Mouse (Mus musculus): ENCODE measurements around the gene Wdr31. TPM values are rescaled to one million over a fixed set of nuclear protein-coding genes. Genes with fewer than 3 reads are reported as not detected.

The Wdr31 gene
- total RNA-seq (2021), result under 1 TPM; 0.24 to 0.53 TPM

DNA sequence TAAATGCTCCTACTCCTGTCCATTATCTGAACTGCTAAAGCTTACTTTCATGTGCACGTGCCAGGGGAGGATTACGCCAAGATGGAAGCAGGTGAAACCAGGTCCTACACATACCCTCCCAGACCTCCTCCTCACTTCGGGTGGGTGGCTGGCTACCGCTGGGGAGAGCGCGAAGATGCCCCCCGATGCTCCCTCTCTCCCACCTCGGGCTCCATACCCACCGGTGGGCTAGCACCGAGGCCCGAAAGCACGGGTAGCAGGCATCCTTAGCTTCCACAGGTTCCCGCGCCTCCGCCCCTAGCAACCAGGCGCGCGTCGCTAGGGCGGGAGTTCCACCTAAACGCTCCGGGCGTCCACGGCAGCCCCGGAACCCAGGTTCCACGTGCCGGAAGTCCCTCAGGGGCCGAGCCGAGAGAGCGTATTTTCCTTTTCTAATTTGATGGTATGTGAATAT lies at the start of gene Wdr31:
Wdr31 (minus strand) TSS at position 299 of the 454 bp plus-strand sequence.
- intact Hi-C loops (cut with DNase I), result no loop called here
- DNase-seq, result peak; percentile 66 to 71

DNA sequence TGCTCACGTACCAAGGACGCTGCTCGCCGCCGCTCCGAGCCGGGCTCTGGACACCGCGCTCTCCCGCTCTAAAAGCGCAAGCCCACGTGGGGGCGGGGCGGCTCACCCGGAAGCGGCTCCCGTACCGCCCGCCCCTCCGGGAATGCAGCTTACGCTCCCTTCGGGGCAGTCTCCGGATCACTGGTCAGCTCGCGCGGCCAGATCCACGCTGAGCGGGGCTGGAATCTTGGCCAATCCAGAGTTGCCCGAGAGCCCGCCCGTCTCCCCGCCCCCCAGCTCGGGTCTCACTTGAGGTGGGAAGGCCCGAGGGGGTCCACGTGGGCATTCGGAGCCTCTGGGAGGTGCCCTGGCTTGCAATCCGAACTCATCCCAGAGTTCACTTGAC lies 49.1 kb upstream of the Wdr31 start, which contains the start of gene Alad:
Alad (minus strand) TSS at position 70 of the 385 bp plus-strand sequence.
- intact Hi-C loops (cut with DNase I), result loop anchor here (5.0 to 10.0 kb wide), 2 partner anchors 113 to 315 kb away; partner anchors contain the start of genes Cdc26 and Prpf4
- peak; percentile 88 to 93 for DNase-seq

DNA sequence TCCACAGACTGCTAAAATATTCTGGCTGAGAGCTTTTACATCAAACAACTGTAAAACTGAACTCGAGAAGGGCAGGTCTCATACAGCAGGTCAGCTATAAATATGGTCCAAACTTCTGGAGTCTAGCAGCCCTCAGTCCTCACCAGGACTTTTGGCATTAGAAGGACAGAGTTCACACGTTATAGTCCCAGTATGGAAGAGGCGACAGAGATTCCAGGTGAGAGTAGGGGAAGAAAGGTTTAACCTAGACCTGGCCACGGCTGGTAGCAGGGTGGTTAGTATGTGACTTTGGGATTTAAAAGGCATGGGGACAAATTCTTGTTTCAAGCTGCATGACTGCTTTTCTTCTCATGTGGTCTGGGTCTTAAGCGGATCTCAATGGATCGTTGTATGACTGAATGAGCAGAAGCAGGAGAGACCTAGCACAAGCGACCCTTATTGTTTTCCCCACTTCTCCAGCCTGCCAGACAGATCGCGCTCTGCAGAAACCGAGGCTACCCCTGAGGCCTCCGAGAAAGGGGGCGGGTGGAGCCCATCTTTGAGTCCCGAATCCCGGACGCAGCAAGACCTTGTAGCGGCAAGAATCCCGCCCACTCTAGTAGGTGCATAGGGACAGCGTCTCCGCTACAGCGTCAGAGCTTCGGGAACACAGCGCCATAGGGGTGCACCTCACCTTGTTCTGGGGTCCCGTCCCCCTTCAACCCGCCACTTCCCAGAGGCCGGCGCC lies 48.6 kb upstream of the Wdr31 start:
- intact Hi-C loops (cut with DNase I), result loop anchor here (5.0 kb wide), 1 partner anchor 112 kb away; the partner anchor contains the start of genes Cdc26 and Prpf4

DNA sequence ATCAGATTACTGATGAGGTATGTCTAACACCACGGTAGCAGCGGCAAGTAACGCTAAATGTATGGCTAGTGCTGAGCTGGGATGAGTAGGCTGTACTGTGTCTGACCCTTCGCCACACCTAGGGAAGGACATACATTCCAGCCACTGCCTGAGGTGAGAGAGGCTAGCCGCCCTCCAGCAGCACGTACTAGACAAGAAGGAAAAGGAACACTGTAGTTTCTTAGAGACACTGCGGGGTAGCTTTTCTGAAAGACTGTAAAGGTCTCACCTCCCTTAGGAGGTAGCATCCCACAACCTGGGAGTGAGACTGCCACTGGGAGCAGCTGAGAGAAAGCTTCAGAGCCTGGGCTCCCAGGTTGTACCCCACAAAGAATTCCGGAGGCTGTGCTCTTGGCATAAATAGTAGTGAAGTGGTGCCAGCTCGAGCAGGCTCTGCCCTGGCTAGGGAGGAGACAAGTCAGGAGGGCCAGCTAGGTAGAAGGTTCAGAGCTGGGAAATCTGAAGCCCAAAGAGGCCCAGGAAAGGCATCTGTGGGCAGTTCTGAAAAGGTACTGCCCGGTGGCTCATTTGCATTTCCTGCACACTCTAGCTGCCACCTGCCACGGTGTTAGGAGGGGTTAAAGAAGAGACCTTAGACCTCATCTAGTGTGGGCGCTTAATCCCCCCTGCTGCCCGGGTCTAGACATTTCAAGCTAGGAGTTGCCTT lies 47.9 kb upstream of the Wdr31 start:
- intact Hi-C loops (cut with DNase I), result loop anchor here (5.0 kb wide), 1 partner anchor 111 kb away; the partner anchor contains the start of genes Cdc26 and Prpf4
- peak in 1 of 2 experiments; percentile 42 for DNase-seq

More for the DNA sequence above, 48.6 kb upstream of the Wdr31 start:
- DNase-seq, result no peak

DNA sequence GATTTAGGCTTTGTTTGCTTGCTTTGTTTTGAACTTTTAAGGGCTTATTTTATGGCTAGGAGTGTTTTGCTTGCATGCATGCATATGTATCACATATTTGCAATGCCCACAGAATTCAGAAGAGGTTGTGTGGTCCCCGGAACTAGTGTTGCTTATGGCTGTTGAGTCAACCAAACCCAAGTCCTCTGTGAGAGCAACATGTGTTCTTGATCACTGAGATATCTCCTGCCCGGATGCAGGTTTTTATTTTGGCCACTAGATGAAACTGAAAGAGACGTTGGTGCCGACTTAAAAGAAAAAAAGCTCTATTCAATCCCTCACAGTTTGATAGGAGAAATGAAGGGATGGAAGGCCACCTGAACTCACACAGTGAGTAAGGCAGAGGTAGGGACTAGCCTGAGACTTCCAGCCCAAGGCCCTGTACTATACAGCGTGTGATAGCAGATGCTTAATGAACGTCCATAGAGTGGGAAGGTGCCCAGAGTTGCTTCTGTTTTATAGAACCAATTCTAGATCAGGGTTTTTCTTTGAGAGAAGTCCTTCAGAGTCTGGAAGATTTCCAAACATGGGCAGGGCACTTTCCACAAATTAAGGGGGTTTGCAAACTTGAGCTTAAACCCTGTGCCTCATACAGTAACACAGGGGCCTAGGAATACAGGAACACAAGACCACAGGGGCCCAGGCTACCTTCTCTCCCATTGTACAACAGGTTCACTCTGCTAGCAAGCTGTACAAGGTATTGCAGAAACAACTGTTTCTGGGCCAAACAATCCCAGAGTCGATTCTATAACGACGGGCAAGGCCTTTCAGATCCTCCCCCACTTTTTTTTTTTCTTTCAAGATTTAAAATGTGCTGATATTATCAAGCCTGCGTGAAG lies 47.1 kb upstream of the Wdr31 start:
- no peak for DNase-seq
- intact Hi-C loops (cut with DNase I), result loop anchor here (5.0 kb wide), 1 partner anchor 110 kb away; the partner anchor contains the start of genes Cdc26 and Prpf4

DNA sequence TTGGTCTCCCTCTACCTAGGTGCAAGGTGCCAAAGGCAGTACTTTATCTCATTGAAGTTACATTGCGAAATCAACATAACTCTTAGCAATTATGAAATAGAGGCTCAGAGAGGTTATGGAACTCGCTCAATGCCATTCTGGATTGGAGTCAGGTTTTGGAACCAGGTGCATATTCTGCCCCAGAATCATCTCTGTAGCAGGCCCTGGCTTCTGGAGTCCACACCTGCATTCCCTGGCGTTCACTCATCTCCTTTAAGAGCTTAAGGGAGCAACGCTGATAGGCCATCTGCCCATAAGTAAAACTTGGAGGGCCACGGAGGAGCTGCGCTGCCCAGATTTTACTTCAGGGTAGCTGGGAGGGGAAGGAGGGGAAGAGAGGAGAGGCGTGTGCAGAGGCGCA lies 46.4 kb upstream of the Wdr31 start:
- intact Hi-C loops (cut with DNase I), result loop anchor here (5.0 kb wide), 1 partner anchor 110 kb away; the partner anchor contains the start of genes Cdc26 and Prpf4
- no peak for DNase-seq

DNA sequence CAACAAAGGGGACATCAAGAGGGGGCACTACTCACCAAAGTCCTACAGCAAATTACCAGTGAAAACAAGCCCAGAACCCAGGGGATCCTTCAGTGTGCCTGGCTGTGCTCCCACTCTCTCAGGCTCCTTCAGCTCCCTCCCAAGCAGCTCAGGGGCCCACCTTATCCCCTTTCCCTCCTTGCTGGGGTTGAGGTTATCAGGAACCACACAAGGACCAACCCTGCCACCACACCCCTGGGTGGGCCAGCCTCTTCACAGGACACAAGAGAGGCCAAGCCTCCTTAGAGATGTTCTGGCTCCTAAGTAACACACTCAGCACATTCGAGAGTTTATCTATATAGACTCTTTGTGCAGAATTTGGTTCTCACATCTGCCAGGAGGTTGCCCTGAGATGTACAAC lies 45.9 kb upstream of the Wdr31 start:
- intact Hi-C loops (cut with DNase I), result loop anchor here (5.0 kb wide), 1 partner anchor 109 kb away; the partner anchor contains the start of genes Cdc26 and Prpf4
- no peak for DNase-seq

DNA sequence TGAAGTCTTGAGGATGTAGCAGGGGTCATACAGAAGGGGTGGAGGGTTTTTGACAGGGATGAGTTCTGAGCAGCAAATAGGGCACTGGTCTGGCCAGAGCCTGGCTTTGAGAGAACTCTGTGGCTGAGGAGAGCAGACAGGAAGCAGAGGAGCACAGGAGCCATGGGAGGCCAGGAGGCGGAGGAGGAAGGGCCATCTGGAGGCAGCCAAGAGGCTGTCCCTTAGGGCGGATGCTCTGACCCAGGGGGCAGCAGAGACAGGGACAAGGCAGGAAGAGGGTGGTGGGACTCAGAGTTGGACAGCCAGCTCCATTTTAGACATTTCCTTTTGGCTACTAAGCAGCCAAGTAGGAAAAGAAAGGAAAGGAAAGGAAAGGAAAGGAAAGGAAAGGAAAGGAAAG lies 45.4 kb upstream of the Wdr31 start:
- DNase-seq, result peak; percentile 57 to 65
- intact Hi-C loops (cut with DNase I), result loop anchor here (5.0 kb wide), 1 partner anchor 109 kb away; the partner anchor contains the start of genes Cdc26 and Prpf4

DNA sequence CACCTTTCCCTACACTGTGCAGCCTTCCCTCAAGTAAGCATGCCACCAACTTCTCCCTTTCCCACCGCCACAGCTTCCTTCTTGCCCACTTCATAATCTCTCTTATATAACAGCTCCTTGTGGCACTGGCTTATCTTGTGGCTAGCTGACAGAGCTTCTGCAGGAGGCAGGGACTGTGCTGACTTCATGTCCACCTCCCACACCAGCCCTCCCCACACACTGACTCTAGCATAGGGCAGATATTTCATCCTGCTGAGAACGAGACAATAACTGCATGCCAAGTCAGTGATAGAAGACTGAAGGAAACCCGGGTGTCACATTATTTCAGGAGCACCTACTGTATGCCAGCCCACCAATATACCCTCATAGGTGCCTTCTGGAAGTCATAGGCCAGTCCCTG lies 44.8 kb upstream of the Wdr31 start:
- no peak for DNase-seq
- intact Hi-C loops (cut with DNase I), result loop anchor here (5.0 kb wide), 1 partner anchor 108 kb away; the partner anchor contains the start of genes Cdc26 and Prpf4

DNA sequence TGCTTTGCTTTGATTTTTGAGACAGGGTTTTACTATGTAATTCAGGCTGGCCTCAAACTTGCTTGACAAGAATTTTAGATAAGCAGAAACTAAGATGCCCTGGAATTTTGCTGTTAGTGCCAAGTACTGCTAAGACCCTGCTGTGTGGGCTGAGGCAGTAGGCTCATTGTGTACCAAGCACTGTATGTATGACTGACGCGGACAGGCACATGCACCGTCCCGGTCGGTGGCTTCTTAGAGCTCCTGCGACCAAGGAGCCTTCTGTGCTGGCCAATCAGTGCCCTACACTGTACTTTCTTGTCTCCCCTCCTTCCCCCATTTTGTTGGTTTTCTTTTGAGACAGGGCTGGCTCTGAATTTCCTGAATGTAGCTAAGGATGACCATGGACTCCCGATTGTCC lies 44.3 kb upstream of the Wdr31 start:
- intact Hi-C loops (cut with DNase I), result loop anchor here (5.0 kb wide), 1 partner anchor 108 kb away; the partner anchor contains the start of genes Cdc26 and Prpf4
- DNase-seq, result no peak

DNA sequence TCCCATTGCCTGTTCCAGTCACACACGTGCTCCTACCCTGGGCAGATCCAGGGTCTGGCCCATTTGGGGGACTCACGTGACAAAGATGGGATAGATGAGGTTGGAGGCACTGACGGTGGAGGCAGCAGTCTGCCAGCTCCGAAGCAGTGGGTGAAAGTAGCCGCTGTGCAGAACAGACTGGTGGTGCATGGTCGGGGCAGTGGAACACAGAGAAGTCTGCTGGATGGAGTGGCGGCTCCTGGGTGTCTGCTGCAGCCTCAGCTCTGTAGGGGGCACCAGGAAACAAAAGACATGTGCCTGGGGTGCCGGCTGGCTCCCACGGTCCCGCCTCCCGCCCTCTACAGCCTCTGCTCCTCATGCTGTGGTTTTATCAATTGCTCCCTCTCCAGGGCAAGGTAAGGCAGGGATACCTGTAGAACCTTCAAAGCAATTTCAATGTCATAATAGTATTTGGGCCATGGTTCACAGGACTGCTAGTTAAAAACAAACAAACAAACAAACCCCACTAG lies 43.4 kb upstream of the Wdr31 start:
- intact Hi-C loops (cut with DNase I), result no loop called here
- no peak for DNase-seq

DNA sequence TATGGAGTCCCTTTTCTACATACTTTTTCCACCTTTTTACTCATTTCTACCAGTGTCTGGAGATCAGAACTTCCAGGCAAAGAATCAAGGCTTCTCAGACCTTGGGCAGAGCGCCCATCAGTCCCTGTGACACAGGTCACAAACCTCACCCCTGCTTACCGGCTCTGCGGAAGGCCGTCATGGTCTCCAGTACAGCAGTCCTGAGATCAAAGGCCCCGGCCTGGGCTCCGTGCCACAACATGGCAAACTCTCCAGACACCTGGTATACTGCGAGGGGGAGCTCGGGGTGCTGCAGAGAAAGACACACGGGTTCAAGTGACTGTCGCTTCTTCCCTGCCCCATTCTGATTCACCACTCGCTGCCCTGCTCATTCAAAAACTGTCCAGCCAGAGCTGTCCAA lies 39.2 kb upstream of the Wdr31 start:
- DNase-seq, result no peak
- intact Hi-C loops (cut with DNase I), result loop anchor here (5.0 kb wide), 1 partner anchor 53 kb away; no protein-coding TSS in a partner anchor

DNA sequence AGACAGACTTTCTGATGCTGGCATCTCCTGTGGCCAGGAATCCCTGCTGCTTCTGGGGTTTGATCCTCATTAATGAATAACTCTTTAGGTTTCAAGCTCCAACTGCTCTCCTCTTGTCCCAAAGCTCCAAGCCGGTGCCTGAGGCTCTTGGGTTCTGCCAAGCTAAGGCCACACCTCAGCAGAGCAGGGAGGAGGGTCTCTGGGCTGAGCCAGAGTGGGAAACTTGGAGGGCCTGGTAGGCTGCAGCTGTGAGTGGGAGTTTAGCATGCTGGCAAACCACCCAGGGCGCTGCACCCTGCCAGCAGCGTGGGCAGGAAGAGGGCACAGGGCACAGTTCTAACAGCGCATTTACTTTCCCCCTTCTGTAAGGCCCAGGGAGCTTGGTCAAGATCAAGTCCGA lies 38.1 kb upstream of the Wdr31 start:
- intact Hi-C loops (cut with DNase I), result loop anchor here (5.0 kb wide), 1 partner anchor 52 kb away; no protein-coding TSS in a partner anchor
- DNase-seq, result no peak

DNA sequence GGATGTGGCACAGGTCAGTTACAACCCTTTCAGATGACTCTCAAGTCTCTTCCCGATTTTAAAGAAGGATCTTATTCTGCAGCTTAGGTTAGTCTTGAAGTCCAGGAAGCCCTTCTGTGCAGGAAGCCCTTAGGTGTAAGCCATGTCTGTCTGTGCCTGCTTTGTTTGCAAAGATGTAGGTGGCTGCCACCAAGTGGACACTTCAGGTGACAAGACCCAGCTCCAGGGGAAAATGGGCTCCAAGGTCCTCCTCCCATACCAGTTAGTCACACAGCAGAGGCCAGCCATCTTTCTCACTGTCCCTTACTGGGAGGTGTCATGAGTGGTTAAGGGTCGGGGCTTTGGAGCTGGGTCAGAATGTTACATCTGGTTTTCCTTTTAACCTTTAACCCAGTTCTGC lies 36.1 kb upstream of the Wdr31 start:
- intact Hi-C loops (cut with DNase I), result loop anchor here (5.0 kb wide), 1 partner anchor 49 kb away; no protein-coding TSS in a partner anchor
- DNase-seq, result peak in 1 of 2 experiments; percentile 41

DNA sequence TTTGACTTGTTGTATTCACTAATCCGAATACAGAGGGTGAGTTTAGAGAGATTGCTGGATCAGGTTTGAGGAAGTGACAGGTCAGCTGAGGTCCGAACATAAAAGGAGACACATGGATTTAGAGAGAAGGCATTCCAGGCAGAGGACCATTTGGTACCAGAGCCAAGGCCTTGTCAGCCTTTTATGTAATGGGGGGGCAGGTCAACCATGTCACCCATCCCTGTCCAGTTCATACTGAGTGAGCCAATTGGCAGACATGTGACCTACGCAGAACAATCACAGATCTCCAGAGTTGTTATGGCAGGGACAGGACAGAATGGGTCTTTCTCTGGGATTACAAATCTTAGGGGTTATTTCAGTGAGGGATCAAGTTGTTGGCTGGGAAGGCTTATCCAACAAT lies 35.3 kb upstream of the Wdr31 start:
- DNase-seq, result no peak
- intact Hi-C loops (cut with DNase I), result loop anchor here (5.0 kb wide), 1 partner anchor 49 kb away; no protein-coding TSS in a partner anchor

DNA sequence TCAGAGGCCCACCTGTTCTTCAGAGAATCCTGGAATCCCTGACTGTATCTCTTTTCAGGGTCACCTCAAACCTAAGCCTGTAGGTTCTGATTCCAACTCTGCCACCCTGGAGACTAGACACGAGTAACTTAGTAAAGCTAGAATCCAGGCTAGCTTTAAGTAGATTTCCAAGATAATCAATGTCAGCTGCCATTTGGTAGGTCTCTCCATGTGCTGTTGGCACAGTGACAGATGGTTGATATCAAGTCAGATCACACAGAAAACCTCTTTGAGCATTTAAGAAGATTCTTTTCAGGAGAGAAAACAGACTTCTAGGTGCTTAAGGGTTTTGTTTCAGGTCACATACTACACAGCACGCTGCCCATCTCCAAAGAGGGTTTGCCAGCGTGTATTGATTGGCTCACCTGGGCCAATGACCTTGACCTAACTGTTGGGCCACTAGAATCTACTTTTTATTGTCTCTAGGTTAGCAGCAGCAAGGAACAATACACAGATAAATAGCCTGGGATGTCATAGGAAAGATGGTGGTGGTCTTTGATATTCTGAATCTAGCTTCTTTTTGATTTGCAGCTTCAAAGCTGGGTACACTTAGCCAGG lies 32.8 kb upstream of the Wdr31 start, which contains the start of gene Hdhd3:
Hdhd3 (minus strand) TSS at position 94 of the 597 bp plus-strand sequence.
- intact Hi-C loops (cut with DNase I), result loop anchor here (2.0 to 5.0 kb wide), 4 partner anchors 23 to 141 kb away; partner anchors contain the start of genes Bspry, Cdc26, Fkbp15 and Prpf4
- no peak for DNase-seq

DNA sequence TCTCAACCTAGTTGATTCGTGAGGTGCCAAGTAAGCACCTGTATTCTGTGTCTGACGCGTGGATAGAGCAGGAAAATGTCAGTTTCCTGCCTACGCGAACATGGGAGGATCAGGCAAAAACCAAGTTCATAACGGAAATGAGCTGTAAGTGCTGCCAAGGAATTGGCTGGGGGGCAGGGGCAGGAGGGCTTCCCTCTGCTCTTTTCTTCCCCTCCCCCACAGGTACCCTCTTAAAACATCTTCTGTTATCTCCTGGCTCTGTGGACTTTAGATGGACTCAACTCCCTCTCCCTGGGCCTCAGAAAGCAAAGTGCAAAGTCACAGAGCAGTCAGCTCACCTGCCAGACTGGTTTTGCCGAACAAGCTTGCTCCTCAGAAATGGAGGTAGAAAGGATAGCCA lies 32.3 kb upstream of the Wdr31 start:
- intact Hi-C loops (cut with DNase I), result loop anchor here (2.0 to 5.0 kb wide), 4 partner anchors 22 to 141 kb away; partner anchors contain the start of genes Bspry, Cdc26, Fkbp15 and Prpf4

DNA sequence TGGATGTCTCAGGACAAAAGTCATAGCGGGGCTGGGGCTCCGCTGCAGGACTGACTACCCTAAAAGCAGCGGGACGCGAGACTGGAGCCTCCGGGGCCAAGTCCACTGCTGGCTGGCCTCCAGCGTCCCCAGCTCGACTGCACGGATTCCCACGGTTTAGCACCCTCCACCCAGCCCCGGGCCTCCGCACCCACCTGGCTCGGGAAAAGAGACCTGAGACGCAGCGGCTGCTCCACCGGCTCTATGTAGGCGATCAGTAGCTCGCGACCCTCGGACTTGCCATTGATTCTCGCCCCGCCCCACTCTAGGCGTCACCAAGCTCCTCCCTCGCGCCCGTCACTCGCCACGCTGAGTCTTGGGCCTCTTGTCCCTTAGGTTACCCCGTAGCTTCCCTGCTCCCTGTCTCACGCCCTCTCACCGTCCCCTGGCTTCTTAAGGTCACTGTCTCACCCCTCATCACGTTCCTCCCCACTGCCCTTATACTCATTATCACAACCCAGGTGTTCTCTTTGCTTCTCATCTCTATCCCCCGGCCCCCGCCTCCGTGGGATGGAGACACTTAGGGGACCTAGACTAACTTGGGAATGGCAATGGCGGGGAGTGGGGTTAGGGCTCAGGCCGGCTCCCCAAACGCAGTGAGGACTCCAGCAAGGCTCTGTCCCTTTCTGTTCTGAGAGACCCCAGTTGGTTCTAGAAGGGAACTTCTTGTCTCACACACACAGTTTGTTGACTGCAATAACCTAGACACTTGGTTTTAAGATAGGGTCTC lies 31.5 kb upstream of the Wdr31 start:
- DNase-seq, result peak; percentile 91 to 92
- intact Hi-C loops (cut with DNase I), result loop anchor here (2.0 to 5.0 kb wide), 4 partner anchors 21 to 140 kb away; partner anchors contain the start of genes Bspry, Cdc26, Fkbp15 and Prpf4

More for the DNA sequence above, 32.3 kb upstream of the Wdr31 start:
- no peak for DNase-seq
